Mouse (Mus musculus) forebrain, embryonic 10.5 days (tissue): ENCODE results near the gene Cdc123. TPM values are rescaled to one million over a fixed set of nuclear protein-coding genes. Genes with fewer than 3 reads are reported as not detected.
"Not testable (repeated sequence)": the region's sequence is repeated elsewhere in the genome, so short reads cannot be mapped to it uniquely, and the experiment has no call there.

Experiments used
- DNase-seq: peaks from one replicate; pipeline ENCODE4 v3.0.0-alpha.2; 2017; ENCODE audit warnings: low spot score; ENCODE audit errors: extremely low spot score
- H3K27ac ChIP-seq: fragments of 300-500 bp; sonication (generic); 2 replicates; pipeline ENCODE4 v1.5.1; 2016; ENCODE audit warnings: mild to moderate bottlenecking
- H3K27me3 ChIP-seq: fragments of 300-500 bp; sonication (generic); 2 replicates; pipeline ENCODE4 v1.6.1; 2016; ENCODE audit warnings: mild to moderate bottlenecking; ENCODE audit not compliant: poor library complexity, severe bottlenecking
- H3K36me3 ChIP-seq: fragments of 300-500 bp; sonication (generic); replicated peaks from 2 replicates; pipeline ENCODE4 v1.6.1; 2016; ENCODE audit warnings: mild to moderate bottlenecking, moderate library complexity
- H3K4me1 ChIP-seq: fragments of 300-500 bp; sonication (generic); 2 replicates; pipeline ENCODE4 v1.6.1; 2016
- H3K4me3 ChIP-seq: fragments of 300-500 bp; sonication (generic); 2 replicates; pipeline ENCODE4 v1.5.1; 2016; ENCODE audit warnings: mild to moderate bottlenecking, moderate library complexity
- H3K9me3 ChIP-seq: fragments of 300-500 bp; sonication (generic); 2 replicates; pipeline ENCODE4 v1.6.1; 2016; ENCODE audit warnings: mild to moderate bottlenecking, moderate library complexity
- WGBS: fragments of 180-500 bp; shearing (Covaris S2); methylation state at CpG from one replicate; pipeline ENCODE4 v1.1.7; 2016; 5-methylcytosine and 5-hydroxymethylcytosine counted together
- polyA plus RNA-seq: library from polyadenylated mRNA; unstranded; fragments of >200 nt; fragmentation: Nextera tagmentation; extraction: Ambion mirVana; gene quantifications from 2 replicates; pipeline ENCODE4 v1.2.1, GENCODE M21; 2016

Gene Cdc123
- polyA plus RNA-seq, 1 experiment from 2014 or later: 390 TPM

- H3K9me3 ChIP-seq: peaks cover 9% of the 10 kb centered on the region; the same call in 1 of the 2 replicates
Measured at GRCm38 (mm10) chr2:5840815-5841214, 4.1 kb downstream of the Cdc123 start.

GRCm38 (mm10) chr2:5825265-5825913 lies 19.6 kb downstream of the Cdc123 start:
- Histone ChIP-seq H3K36me3 (peaks cover 79% of the 10 kb centered on the region), H3K4me1 (no peaks in the 10 kb centered on the region), H3K4me3 (no peak overlapping the region), H3K27ac (no peak overlapping the region), H3K27me3 (no peaks in the 10 kb centered on the region), H3K9me3 (no peaks in the 10 kb centered on the region)
- WGBS: 95% methylated on average over 5 of the region's 5 CpGs
- no peak for DNase-seq

More at GRCm38 (mm10) chr2:5840815-5841214, 4.1 kb downstream of the Cdc123 start:
- 96% methylated on average over 11 of the region's 11 CpGs for WGBS
- Histone ChIP-seq H3K36me3 (peaks cover 68% of the 10 kb centered on the region), H3K4me3 (no peak overlapping the region), H3K4me1 (peaks cover 5% of the 10 kb centered on the region), H3K27me3 (no peaks in the 10 kb centered on the region), H3K27ac (no peak overlapping the region)
- no peak for DNase-seq

GRCm38 (mm10) chr2:5824685-5825084 lies 20.3 kb downstream of the Cdc123 start:
- no peak for DNase-seq
- no peak overlapping the region for H3K27ac ChIP-seq
- WGBS: 91% methylated on average over 5 of the region's 5 CpGs
- no peaks in the 10 kb centered on the region for H3K4me1 ChIP-seq
- H3K4me3 ChIP-seq: no peak overlapping the region
- H3K27me3 ChIP-seq: no peaks in the 10 kb centered on the region
- no peaks in the 10 kb centered on the region for H3K9me3 ChIP-seq
- H3K36me3 ChIP-seq: peaks cover 80% of the 10 kb centered on the region

- no peaks in the 10 kb centered on the region for H3K4me1 ChIP-seq
- H3K36me3 ChIP-seq: peaks cover 80% of the 10 kb centered on the region
- H3K27ac ChIP-seq: no peak overlapping the region
- H3K4me3 ChIP-seq: no peak overlapping the region
- 38% methylated on average over 1 of the region's 1 CpGs for whole genome bisulfite sequencing
- H3K27me3 ChIP-seq: no peaks in the 10 kb centered on the region
- DNase-seq: no peak
- no peaks in the 10 kb centered on the region for H3K9me3 ChIP-seq
Measured at GRCm38 (mm10) chr2:5824213-5824612, 20.8 kb downstream of the Cdc123 start.

GRCm38 (mm10) chr2:5822449-5822848 lies 22.5 kb downstream of the Cdc123 start:
- Histone ChIP-seq H3K27ac (no peak overlapping the region), H3K36me3 (peaks cover 85% of the 10 kb centered on the region), H3K4me3 (no peak overlapping the region), H3K4me1 (no peaks in the 10 kb centered on the region), H3K9me3 (no peaks in the 10 kb centered on the region), H3K27me3 (no peaks in the 10 kb centered on the region)
- no peak for DNase-seq
- 92% methylated on average over 6 of the region's 6 CpGs for WGBS

- no peak overlapping the region for H3K4me3 ChIP-seq
- H3K9me3 ChIP-seq: no peaks in the 10 kb centered on the region
- H3K4me1 ChIP-seq: no peaks in the 10 kb centered on the region
- no peak overlapping the region for H3K27ac ChIP-seq
- WGBS: 96% methylated on average over 10 of the region's 10 CpGs
- peaks cover 85% of the 10 kb centered on the region for H3K36me3 ChIP-seq
- DNase-seq: no peak
- H3K27me3 ChIP-seq: no peaks in the 10 kb centered on the region
Measured at GRCm38 (mm10) chr2:5821264-5821663, 23.7 kb downstream of the Cdc123 start.

- Histone ChIP-seq H3K4me3 (no peak overlapping the region), H3K36me3 (peaks cover 79% of the 10 kb centered on the region)
- WGBS: 93% methylated on average over 5 of the region's 5 CpGs
Measured at GRCm38 (mm10) chr2:5811235-5811782, 33.7 kb downstream of the Cdc123 start.

GRCm38 (mm10) chr2:5810036-5810718 lies 34.8 kb downstream of the Cdc123 start:
- Histone ChIP-seq H3K4me3 (no peak overlapping the region), H3K36me3 (peaks cover 79% of the 10 kb centered on the region), H3K27me3 (no peaks in the 10 kb centered on the region), H3K4me1 (no peaks in the 10 kb centered on the region), H3K27ac (no peak overlapping the region), H3K9me3 (no peaks in the 10 kb centered on the region)
- WGBS: 91% methylated on average over 5 of the region's 5 CpGs
- DNase-seq: no peak

More at GRCm38 (mm10) chr2:5811235-5811782, 33.7 kb downstream of the Cdc123 start:
- no peak for DNase-seq
- Histone ChIP-seq H3K27ac (no peak overlapping the region), H3K9me3 (no peaks in the 10 kb centered on the region), H3K27me3 (no peaks in the 10 kb centered on the region), H3K4me1 (no peaks in the 10 kb centered on the region)

- not testable (repeated sequence) for DNase-seq, H3K27me3 ChIP-seq, H3K27ac ChIP-seq, H3K4me3 ChIP-seq, H3K9me3 ChIP-seq, H3K4me1 ChIP-seq
- H3K36me3 ChIP-seq: peaks cover 86% of the 10 kb centered on the region
- 86% methylated on average over 3 of the region's 3 CpGs for WGBS
Measured at GRCm38 (mm10) chr2:5806201-5806600, 38.8 kb downstream of the Cdc123 start.

GRCm38 (mm10) chr2:5805228-5805627 lies 39.7 kb downstream of the Cdc123 start:
- H3K9me3 ChIP-seq: no peaks in the 10 kb centered on the region
- H3K27ac ChIP-seq: no peak overlapping the region
- H3K36me3 ChIP-seq: peaks cover 86% of the 10 kb centered on the region
- H3K27me3 ChIP-seq: no peaks in the 10 kb centered on the region
- WGBS: 94% methylated on average over 7 of the region's 7 CpGs
- no peak for DNase-seq
- H3K4me1 ChIP-seq: no peaks in the 10 kb centered on the region
- no peak overlapping the region for H3K4me3 ChIP-seq

- H3K36me3 ChIP-seq: peaks cover 86% of the 10 kb centered on the region
Measured at GRCm38 (mm10) chr2:5804440-5805045, 40.4 kb downstream of the Cdc123 start.

GRCm38 (mm10) chr2:5801927-5802590 lies 42.9 kb downstream of the Cdc123 start:
- WGBS: 94% methylated on average over 10 of the region's 10 CpGs
- Histone ChIP-seq H3K4me3 (no peak overlapping the region), H3K4me1 (no peaks in the 10 kb centered on the region), H3K9me3 (no peaks in the 10 kb centered on the region), H3K27ac (no peak overlapping the region), H3K27me3 (no peaks in the 10 kb centered on the region), H3K36me3 (peaks cover 92% of the 10 kb centered on the region)
- no peak for DNase-seq

More at GRCm38 (mm10) chr2:5804440-5805045, 40.4 kb downstream of the Cdc123 start:
- Histone ChIP-seq H3K27ac (no peak overlapping the region), H3K9me3 (no peaks in the 10 kb centered on the region), H3K27me3 (no peaks in the 10 kb centered on the region), H3K4me1 (no peaks in the 10 kb centered on the region), H3K4me3 (no peak overlapping the region)
- DNase-seq: no peak
- WGBS: 88% methylated on average over 6 of the region's 6 CpGs
